Mouse (Mus musculus) heart, postnatal 25 days (tissue): ENCODE data around the gene Mtus2. TPM values are rescaled to one million over a fixed set of nuclear protein-coding genes. Genes with fewer than 3 reads are reported as not detected.

Experiments
- DNase-seq: peaks from one replicate; pipeline ENCODE4 v3.0.0; 2022; ENCODE audit warnings: low spot score
- intact Hi-C: fragments of 180-260 bp; cut with DNase I; formaldehyde crosslinking; loops from one replicate; pipeline ENCODE4 v1.15.1; 2025
- total RNA-seq, 2 experiments: library from RNA; stranded (reverse); gene quantifications; 2 replicates each; pipeline ENCODE4 v1.2.3; 2021

Gene Mtus2
- total RNA-seq, 2 experiments from 2014 or later = 98.1 to 109 TPM

GRCm38 (mm10) chr5:148245386-148245785 is 288.3 kb downstream of the Mtus2 start:
- DNase-seq = no peak
- intact Hi-C loops = no loop called here

- intact Hi-C loops = no loop called here
- DNase-seq = no peak
These were observed 291.1 kb downstream of the Mtus2 start for GRCm38 (mm10) chr5:148248236-148248635.

DNA sequence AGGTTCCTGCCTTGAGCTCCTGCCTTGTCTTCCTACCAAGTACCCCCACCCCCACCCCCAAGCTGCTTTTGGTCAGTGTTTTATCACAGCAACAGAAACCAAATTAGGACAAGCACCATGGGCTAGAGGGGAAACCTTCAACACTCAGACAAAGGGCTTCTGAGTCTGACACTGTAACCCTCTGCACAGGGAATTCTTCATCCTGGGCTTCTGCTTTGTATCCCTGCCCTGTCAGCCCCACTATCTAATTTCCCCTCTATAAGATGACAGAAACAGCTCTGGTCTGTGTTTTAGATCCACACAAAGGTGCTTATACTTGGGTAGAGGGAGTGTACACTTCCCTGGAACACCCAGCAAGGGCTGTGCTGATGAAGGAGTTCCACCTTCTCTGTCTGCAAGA is 294.7 kb downstream of the Mtus2 start:
- DNase-seq = no peak
- intact Hi-C loops = no loop called here

DNA sequence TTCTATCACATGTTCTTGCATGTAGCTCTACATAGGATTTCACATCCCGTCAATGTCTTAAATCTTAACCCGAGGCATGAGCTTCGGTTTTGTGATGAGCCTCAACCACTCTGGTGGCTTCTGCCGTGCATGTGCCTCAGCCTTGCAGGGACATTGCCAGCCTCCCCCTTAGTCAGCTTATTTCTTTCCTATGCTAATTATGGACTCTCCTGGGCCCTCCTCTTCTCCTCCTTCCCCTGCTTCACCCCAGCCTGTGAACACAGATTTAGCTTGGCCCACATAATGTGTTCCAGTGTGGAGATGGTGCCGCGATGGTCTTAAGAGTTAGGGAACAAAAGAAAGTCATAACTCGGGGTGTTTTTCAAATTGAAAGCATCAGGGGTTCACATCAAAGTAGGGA is 304.9 kb downstream of the Mtus2 start:
- intact Hi-C loops = no loop called here
- no peak for DNase-seq

DNA sequence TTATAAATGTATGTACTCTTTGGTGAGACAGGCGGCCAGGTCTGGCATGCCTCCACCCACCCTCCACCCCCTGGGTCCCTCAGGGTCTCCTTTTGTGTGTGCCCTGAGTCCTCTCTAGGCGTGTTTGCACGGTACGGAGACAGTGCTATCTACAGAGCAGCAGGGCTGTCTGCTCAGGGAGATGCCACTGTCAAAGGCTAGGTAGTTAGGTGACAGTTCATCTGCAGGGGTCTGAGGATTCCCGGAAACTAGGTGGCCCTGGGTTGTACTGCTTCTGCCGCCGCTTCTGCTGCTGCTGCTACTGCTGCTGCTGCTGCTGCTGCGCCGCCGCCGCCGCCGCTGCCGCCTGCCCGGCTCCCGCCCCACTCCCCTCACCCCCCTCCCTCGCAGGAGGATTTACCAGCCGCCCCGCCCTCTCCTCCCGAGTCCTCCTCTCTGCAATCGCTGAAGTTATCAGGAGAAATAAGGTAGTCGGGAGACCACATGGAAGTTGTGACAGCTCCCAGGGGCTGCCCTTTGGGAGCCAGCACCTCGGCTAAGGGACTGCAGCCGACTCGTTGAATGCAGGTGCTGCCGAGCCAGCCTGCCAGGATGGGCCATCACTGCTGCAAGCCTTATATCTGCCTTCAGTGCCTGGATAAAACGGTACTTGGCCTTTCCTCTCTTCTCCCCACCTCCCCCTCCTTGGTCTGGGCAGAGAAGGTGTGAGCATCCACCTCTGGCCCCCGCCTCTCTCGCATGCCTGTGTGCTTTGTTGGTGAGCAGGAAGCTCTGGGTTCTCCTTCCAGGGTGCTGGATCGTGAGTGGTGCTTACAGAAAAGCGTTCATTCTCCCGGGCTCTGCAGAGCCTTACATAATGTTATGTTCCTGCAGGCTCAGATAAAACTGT is 307.9 kb downstream of the Mtus2 start:
- no peak for DNase-seq

DNA sequence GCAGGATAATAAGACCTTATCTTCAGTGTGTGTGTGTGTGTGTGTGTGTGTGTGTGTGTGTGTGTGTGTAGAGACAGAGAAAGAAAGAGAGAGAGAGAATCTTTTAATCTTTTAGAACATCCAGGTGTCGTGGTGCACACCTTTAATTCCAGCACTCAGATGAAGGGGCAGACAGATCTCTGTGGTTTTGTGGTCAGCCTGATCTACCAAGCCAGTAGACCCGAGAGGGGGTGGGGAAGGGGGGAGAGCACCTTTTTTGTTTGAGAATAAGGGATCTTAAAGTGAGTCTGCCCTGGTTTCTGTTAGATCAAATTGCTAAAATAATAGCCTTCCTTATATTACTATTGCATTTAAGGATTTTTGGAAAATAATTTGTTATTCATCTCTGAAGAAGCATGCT is 309.7 kb downstream of the Mtus2 start:
- intact Hi-C loops = no loop called here
- no peak for DNase-seq

More for the DNA sequence above, 307.9 kb downstream of the Mtus2 start:
- intact Hi-C loops = no loop called here

DNA sequence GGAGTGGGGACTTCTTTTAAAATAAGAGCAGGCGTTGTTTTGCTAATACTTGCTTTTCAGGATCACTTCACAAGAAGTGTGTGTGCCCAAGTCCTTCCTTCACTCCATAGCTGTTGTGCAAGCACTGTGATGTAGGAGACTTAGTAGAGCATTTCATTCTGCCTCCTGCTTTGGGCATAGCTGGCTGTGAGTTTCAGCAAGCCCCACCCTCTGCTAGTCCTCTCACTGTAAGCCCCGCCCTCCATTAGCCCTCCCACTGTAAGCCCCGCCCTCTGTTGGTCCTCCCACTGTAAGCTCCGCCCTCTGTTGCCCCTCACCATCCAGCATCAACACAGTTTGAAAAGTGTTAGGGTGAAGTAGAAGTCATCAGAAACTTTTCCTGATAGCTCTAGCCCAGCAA is 310.3 kb downstream of the Mtus2 start:
- intact Hi-C loops = no loop called here
- no peak for DNase-seq

- intact Hi-C loops = no loop called here
- peak; percentile 41 for DNase-seq
These were observed 314.9 kb downstream of the Mtus2 start for GRCm38 (mm10) chr5:148272065-148272464.

GRCm38 (mm10) chr5:148272771-148273170 is 315.7 kb downstream of the Mtus2 start:
- no peak for DNase-seq
- intact Hi-C loops = no loop called here

DNA sequence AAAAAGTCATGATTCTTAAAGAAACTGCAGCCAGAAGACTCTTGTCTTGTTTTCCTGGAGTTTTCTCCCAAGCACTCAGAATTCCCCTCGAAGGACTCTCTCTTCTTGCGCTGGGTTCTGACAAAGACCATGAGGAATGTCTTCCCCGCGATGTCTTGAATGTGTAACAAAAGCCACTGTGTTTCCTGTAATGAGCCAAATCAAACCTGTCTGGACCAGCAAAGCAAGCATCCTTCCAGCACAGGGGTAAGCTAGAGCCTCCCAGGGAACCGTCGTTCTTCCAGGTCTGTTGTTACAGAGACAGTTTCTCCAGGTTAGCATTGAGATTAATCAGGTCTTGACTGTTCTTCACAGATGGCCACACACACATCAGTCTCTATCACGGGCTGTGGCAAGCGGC is 321.1 kb downstream of the Mtus2 start:
- intact Hi-C loops = no loop called here

DNA sequence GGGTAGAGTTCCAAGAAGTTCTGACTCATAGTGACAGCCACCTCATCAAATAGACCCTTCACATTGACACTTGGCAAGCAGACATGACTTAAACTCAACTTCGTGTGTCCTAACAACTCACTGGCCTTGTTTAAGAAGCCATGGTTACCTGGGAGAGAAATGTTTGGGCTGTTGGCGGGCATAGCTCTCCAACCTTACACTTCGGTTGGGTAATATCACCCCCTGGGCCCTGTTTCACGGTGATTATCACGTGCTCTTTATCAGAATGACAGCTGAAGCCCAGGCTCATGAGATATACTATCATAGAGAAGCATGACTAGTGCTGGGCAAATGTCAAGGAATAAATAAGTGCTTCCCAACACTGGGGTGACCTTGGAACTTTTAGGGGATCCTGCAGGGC is 323.2 kb downstream of the Mtus2 start:
- no peak for DNase-seq
- intact Hi-C loops = no loop called here

More for the DNA sequence above, 321.1 kb downstream of the Mtus2 start:
- no peak for DNase-seq

GRCm38 (mm10) chr5:148282093-148282492 is 325.0 kb downstream of the Mtus2 start:
- intact Hi-C loops = no loop called here
- DNase-seq = no peak

- no peak for DNase-seq
- intact Hi-C loops = no loop called here
These were observed 325.5 kb downstream of the Mtus2 start for GRCm38 (mm10) chr5:148282631-148283030.

DNA sequence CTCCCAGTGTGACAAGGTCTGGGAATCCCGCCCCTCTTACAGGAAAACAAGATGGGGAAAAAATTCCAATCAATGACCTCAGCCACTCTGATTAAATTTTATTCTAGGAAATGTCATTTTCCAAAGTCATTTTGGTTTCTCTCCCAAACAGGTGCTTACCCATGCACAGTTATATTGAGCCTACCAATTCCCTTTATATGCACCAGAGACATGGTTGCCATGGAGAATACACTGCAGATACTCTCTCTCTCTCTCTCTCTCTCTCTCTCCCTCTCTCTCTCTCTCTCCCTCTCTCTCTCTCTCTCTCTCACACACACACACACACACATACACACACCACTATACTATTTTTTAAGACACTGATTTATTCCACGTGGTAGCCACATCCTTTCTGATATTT is 326.1 kb downstream of the Mtus2 start:
- intact Hi-C loops = no loop called here

GRCm38 (mm10) chr5:148283584-148283983 is 326.5 kb downstream of the Mtus2 start:
- intact Hi-C loops = no loop called here
- DNase-seq = no peak

More for the DNA sequence above, 326.1 kb downstream of the Mtus2 start:
- DNase-seq = no peak

DNA sequence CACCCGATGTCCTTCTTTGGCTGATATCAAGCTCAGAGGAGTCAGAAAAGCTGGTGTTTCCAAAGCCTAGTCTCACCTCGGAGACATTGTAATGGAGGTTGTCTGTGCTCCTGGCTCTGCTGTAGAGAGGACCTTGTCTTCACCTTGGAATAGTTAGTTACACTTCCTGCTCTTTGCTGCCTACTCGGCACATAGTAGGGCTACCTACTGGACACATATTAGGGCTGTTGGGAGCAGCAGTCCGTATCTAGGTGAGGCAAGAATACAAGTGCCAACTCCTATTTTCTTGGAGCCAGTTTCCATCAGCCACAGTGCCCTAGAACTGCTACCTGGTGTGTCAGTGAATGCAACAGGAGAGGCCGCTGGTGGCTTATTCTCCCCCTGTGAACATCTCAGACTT is 330.4 kb downstream of the Mtus2 start:
- intact Hi-C loops = no loop called here

DNA sequence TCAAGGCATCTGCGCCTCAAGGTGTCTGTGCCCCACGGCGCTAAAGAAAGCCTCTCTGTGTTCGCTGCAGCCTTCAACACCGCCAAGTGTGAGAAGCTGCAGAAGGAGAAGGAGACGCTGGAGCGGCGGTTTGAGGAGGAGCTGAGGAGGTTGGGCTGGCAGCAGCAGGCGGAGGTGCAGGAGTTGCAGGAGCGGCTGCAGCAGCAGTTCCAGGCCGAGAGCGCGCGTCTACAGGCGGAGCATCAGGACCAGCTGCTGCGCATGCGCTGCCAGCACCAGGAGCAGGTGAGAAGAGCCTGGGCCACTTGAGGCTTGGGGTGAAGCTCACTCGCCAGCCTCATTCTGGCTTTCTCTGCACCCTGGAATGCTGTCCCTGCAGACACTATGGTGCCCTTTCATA is 331.7 kb downstream of the Mtus2 start:
- DNase-seq = no peak
- intact Hi-C loops = no loop called here

More for the DNA sequence above, 330.4 kb downstream of the Mtus2 start:
- no peak for DNase-seq

GRCm38 (mm10) chr5:148289951-148290350 is 332.8 kb downstream of the Mtus2 start:
- no peak for DNase-seq
- intact Hi-C loops = no loop called here

DNA sequence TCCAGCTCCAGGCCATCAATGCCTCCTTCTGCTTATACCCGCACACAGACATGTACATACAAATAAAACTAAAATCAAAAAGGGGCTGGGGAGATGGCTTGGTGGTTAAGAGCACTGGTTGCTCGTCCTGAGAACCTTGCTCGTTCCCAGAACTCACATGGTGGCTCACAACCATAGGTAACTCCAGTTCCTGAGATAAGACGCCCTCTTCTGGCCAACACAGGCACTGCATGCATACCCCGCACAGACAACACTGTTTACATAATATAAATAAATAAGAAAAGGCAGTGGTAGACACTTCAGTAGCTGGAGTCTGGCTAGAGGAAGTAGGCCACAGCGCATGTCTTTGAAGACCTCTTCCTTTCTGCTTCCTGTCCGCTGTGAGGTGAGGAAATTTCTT is 335.7 kb downstream of the Mtus2 start:
- no peak for DNase-seq
- intact Hi-C loops = no loop called here

GRCm38 (mm10) chr5:148293346-148293745 is 336.2 kb downstream of the Mtus2 start:
- intact Hi-C loops = no loop called here
- DNase-seq = no peak

- intact Hi-C loops = no loop called here
- DNase-seq = no peak
These were observed 345.8 kb downstream of the Mtus2 start for GRCm38 (mm10) chr5:148302968-148303367.

- DNase-seq = no peak
- intact Hi-C loops = no loop called here
These were observed 347.0 kb downstream of the Mtus2 start for GRCm38 (mm10) chr5:148304112-148304511.
